Mouse (Mus musculus) embryonic facial prominence, embryonic 10.5 days (tissue): ENCODE measurements around the gene Thumpd2. TPM values are rescaled to one million over a fixed set of nuclear protein-coding genes. Genes with fewer than 3 reads are reported as not detected.

Experiments
- DNase-seq: peaks from one replicate; pipeline ENCODE4 v3.0.0-alpha.2; 2017; ENCODE audit warnings: low spot score
- H3K27ac ChIP-seq: fragments of 300-500 bp; sonication (generic); replicated peaks from 2 replicates; pipeline ENCODE4 v1.5.1; 2016; ENCODE audit warnings: mild to moderate bottlenecking
- H3K27me3 ChIP-seq: fragments of 300-500 bp; sonication (generic); replicated peaks from 2 replicates; pipeline ENCODE4 v1.6.1; 2016; ENCODE audit warnings: low read depth, mild to moderate bottlenecking; ENCODE audit not compliant: poor library complexity, severe bottlenecking
- H3K36me3 ChIP-seq: fragments of 300-500 bp; sonication (generic); replicated peaks from 2 replicates; pipeline ENCODE4 v1.6.1; 2016; ENCODE audit warnings: mild to moderate bottlenecking, moderate library complexity
- H3K4me1 ChIP-seq: fragments of 300-500 bp; sonication (generic); 2 replicates; pipeline ENCODE4 v1.6.1; 2016
- H3K4me3 ChIP-seq: fragments of 300-500 bp; sonication (generic); 2 replicates; pipeline ENCODE4 v1.5.1; 2016; ENCODE audit warnings: mild to moderate bottlenecking, moderate library complexity
- H3K9me3 ChIP-seq: fragments of 300-500 bp; sonication (generic); 2 replicates; pipeline ENCODE4 v1.6.1; 2016; ENCODE audit warnings: mild to moderate bottlenecking
- WGBS: fragments of 180-500 bp; shearing (Covaris S2); methylation state at CpG from one replicate; pipeline ENCODE4 v1.1.7; 2016; 5-methylcytosine and 5-hydroxymethylcytosine counted together
- polyA plus RNA-seq: library from polyadenylated mRNA; unstranded; fragments of >200 nt; fragmentation: Nextera tagmentation; extraction: Ambion mirVana; gene quantifications from 2 replicates; pipeline ENCODE4 v1.2.1, GENCODE M21; 2016

Thumpd2 gene
- polyA plus RNA-seq, 1 experiment from 2014 or later: 14.4 TPM

DNA sequence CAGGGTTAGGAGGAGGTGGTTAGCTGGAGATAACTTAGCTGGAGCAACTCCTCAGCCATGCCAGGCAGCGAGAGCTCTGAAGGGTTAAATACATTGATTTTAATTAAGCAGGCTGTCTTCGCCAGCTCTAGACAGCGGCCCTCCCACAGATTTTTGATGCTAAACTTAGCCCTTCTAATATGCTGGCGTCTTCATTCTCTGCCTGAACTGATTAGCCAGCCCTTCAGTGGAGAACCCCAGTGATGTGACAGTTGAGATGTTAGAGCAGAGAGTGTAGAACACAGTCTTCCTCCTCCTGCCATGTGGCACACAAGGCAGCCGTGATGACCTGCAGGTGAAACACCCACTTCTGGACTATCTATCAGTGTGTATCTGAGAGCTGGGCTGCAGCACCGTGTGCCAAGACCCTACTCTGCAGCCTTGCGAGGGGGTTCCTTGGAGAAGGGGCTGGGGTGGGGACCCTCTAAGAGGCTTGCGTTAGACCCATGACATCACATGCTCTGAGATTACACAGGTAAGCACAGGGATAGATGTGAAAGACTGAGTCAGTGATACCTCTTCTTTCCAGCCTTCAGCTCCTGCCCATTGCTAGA is 73.3 kb downstream of the Thumpd2 start:
- DNase-seq: no peak
- Histone ChIP-seq H3K4me3 (no peak overlapping the region), H3K4me1 (no peaks in the 10 kb centered on the region), H3K36me3 (no peaks in the 10 kb centered on the region), H3K27ac (no peak overlapping the region), H3K27me3 (no peaks in the 10 kb centered on the region), H3K9me3 (no peaks in the 10 kb centered on the region)
- 83% methylated on average over 8 of the region's 8 CpGs for WGBS

DNA sequence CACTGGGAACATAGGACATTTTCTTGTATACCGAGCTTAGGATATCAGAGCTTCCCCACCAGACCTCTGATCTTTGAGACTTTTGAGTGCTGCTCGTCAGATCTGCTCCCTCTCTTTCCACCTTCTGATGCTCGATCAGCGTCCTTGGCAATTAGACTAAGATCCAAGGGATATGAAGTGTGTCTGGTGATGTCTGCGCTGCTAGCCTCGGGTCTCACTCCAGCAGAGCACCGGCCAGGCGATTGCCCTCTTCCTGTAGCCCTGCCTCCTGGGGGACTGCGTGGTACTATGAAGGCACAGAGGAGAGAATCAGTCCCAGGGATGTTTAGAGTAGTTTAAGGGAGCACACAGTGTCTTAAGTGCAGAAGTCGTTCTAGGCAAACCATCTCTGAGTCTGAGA is 81.9 kb downstream of the Thumpd2 start:
- Histone ChIP-seq H3K9me3 (no peaks in the 10 kb centered on the region), H3K4me1 (peaks cover 22% of the 10 kb centered on the region), H3K27me3 (peaks cover 10% of the 10 kb centered on the region; the same call in 1 of the 2 replicates), H3K36me3 (no peaks in the 10 kb centered on the region), H3K27ac (no peak overlapping the region), H3K4me3 (no peak overlapping the region)
- WGBS: 75% methylated on average over 10 of the region's 10 CpGs
- no peak for DNase-seq

DNA sequence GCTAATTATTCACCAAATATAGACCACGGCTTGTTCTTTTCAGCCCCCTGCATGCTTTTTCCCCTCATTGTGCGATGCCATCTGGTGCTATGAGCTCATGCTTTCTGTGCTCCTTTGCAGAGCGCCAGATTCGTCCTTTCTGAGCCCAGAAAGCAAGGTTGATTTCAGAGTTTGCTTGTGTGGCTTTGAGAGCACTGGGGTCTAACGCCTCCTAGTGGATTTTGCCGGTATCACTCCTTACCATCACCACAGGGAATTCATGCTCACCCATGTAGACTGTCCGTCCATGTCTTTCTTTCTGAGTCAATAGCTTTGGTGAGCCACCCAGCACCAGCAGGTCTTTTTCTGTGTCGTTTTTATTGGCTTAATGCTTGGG is 82.5 kb downstream of the Thumpd2 start:
- Histone ChIP-seq H3K27ac (0 out of 2 replicates have a peak overlapping the region, but pooled peaks have one; percentile 15), H3K9me3 (no peaks in the 10 kb centered on the region), H3K36me3 (no peaks in the 10 kb centered on the region), H3K4me3 (no peak overlapping the region), H3K27me3 (peaks cover 10% of the 10 kb centered on the region; the same call in 1 of the 2 replicates), H3K4me1 (peaks cover 22% of the 10 kb centered on the region)
- peak; percentile 76 for DNase-seq
- 14% methylated on average over 8 of the region's 8 CpGs for WGBS

DNA sequence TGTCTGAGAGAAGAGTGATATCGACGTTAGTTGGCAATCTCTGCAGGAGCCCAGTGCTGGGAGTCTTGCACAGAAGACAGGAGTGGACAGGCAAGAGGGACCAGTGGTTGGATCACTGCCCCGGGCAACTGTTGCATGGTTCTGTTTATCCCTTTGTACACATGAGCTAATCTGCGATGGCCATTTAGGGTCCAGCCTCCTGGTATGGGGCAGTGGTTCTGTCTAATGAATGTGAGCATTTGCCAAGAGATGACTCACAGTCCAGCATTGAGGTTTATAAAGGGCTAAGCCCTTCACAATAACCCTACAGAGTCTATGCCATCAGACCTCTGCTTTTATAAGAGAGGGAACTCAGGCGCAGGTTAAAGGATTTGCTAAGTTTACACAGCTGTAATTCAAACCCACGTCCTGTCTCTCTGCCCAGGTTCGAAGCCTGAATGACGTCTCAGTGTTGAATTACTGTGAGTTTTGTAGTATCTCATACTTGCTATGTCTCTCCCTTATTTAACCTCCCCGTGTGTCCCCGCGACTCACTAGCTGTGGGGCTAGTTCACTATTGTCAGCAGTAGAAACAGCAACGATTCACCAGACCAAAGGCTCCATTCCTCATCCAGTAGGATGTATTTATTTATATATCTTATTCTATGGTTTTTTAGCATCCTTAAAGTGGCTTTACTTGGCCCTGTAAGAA is 83.0 kb downstream of the Thumpd2 start:
- 68% methylated on average over 12 of the region's 12 CpGs for WGBS
- Histone ChIP-seq H3K27ac (peak overlapping the region; percentile 15; the same call in 1 of the 2 replicates), H3K4me3 (no peak overlapping the region), H3K36me3 (no peaks in the 10 kb centered on the region), H3K27me3 (peaks cover 10% of the 10 kb centered on the region; the same call in 1 of the 2 replicates), H3K4me1 (peaks cover 22% of the 10 kb centered on the region), H3K9me3 (no peaks in the 10 kb centered on the region)
- no peak for DNase-seq

DNA sequence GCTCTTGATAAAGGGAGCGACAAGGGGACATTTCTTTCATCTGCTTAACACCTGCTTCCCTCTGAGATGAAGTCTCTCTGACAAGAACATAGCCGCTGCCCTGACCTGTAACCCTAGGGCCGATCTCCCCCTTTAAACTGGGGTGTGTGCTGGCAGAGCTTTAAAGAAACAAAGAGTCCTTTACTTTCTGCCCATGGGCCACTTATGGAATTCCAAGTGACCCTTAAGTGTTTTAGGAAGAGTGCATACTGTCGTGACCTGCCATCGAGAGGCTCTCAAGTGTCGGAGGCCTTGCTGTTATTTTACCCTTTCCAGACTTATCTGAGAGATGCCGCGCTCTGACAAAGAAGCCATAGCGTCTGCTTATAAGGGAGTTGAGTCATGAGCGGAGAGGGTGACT is 84.8 kb downstream of the Thumpd2 start:
- H3K27ac ChIP-seq: no peak overlapping the region
- DNase-seq: no peak

DNA sequence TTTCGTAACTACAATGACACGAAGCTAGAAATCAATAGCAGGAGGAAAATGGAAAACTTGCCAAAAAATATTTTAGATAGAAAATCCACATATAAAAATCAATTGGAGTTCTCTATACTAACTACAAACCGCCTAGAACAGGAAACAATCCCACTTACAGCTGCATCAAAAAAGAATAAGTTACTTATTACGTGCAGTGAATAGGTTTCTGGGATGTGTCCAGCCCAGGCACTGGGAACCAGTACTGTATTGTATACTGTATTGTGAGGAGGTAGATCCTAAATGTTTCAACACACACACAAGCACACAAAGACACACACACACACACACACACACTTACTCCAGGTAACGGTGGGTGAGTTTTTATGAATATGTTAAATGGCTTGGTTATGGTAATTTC is 87.6 kb downstream of the Thumpd2 start:
- no peaks in the 10 kb centered on the region for H3K27me3 ChIP-seq
- 0 out of 2 replicates have a peak, but pooled peaks cover 2% of the 10 kb centered on the region for H3K9me3 ChIP-seq
- no peak for DNase-seq
- peaks cover 16% of the 10 kb centered on the region for H3K4me1 ChIP-seq
- H3K36me3 ChIP-seq: no peaks in the 10 kb centered on the region
- no peak overlapping the region for H3K4me3 ChIP-seq
- H3K27ac ChIP-seq: no peak overlapping the region
- WGBS: 91% methylated on average over 5 of the region's 5 CpGs

More for the DNA sequence above, 84.8 kb downstream of the Thumpd2 start:
- peaks cover 10% of the 10 kb centered on the region; the same call in 1 of the 2 replicates for H3K27me3 ChIP-seq
- no peak overlapping the region for H3K4me3 ChIP-seq
- H3K4me1 ChIP-seq: peaks cover 22% of the 10 kb centered on the region
- H3K36me3 ChIP-seq: no peaks in the 10 kb centered on the region
- 42% methylated on average over 10 of the region's 10 CpGs for WGBS
- 0 out of 2 replicates have a peak, but pooled peaks cover 2% of the 10 kb centered on the region for H3K9me3 ChIP-seq

Other genes starting within 250 kb of the Thumpd2 start
- gene Tmem178, start 120.5 kb downstream of the Thumpd2 start, polyA plus RNA-seq: 2.4 and 3.9 TPM in 2 replicates